Mouse (Mus musculus): ENCODE measurements around the gene Prr5l. TPM values are rescaled to one million over a fixed set of nuclear protein-coding genes. Genes with fewer than 3 reads are reported as not detected.

Gene Prr5l
- polyA plus RNA-seq, 1 experiment from 2014 or later, result 16.5 TPM

DNA sequence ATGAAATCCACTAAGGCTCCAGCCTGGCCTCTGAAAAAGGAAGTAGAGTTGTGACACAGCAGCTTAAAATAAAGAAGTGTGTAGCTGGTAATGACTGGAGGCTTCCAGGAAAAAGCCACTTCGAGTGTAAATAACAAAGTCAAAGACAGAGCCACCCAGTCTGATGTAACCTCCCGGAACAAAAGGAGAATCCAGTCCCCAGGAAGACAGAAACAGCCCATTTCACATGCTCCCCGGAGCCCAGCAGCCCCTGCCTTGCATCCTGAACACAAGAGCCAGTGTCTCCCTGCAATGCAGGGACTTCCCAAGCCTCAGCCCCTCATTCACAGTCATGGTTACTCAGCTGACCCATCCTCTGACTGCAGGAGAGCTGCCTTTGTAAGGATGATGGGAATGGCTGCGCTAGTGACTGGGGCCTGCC is 101.5 kb downstream of the Prr5l start:
- Histone ChIP-seq H3K27ac (no peak overlapping the region), H3K9ac (no peak overlapping the region), H3K36me3 (no peaks in the 10 kb centered on the region), H3K27me3 (replicated peaks) (no peaks in the 10 kb centered on the region), H3K4me1 (replicated peaks) (no peaks in the 10 kb centered on the region), H3K4me3 (replicated peaks) (no peak overlapping the region), H3K4me2 (replicated peaks) (no peak overlapping the region), H3K9me3 (no peaks in the 10 kb centered on the region)
- WGBS, result 73% methylated on average over 4 of the region's 4 CpGs
- ATAC-seq, result no peak

DNA sequence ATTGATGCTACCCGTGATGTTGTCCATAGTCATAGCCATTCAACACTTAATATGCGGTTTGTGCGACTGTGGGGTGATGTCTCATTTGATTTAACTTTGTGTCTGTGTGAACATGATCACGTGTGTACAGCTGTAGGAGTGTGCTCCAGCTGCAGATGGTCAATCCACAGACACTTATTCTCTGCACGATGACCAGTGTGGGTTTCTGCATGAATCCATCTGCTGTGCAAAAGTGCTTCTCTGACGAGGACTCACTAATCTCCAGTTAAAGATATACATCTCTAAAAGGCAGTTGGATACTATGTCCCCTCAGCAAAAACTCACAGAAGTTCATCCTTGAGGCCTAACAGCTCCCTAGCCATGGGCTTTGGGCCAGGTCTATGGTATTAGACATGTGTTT is 104.7 kb downstream of the Prr5l start:
- Histone ChIP-seq H3K36me3 (no peaks in the 10 kb centered on the region), H3K9me3 (no peaks in the 10 kb centered on the region), H3K9ac (no peak overlapping the region), H3K27me3 (replicated peaks) (no peaks in the 10 kb centered on the region), H3K27ac (no peak overlapping the region), H3K4me1 (replicated peaks) (no peaks in the 10 kb centered on the region), H3K4me3 (replicated peaks) (no peak overlapping the region), H3K4me2 (replicated peaks) (no peak overlapping the region)
- 85% methylated on average over 6 of the region's 6 CpGs for WGBS
- no peak for ATAC-seq

DNA sequence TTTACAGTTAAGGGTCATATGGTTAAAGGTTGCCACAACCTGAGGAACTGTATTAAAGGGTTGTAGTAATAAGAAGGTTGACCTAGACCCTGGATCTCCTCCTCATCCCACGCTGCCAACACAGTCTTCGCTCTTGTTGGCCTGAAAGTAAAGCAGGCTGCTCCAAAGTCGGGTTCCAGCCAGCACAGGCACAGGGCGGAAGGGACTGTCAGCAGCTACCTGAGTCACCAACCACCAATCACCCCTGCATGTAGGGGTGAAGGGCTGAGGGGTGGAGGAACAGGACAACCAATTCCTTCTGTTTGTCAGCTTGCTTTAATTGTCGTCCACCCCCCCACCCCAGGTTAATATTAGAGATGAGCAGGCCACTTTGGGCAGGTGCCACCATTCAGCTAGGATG is 119.3 kb downstream of the Prr5l start:
- ATAC-seq, result no peak
- Histone ChIP-seq H3K27me3 (replicated peaks) (no peaks in the 10 kb centered on the region), H3K4me1 (replicated peaks) (0 out of 2 replicates have a peak, but pooled peaks cover 5% of the 10 kb centered on the region), H3K4me3 (replicated peaks) (no peak overlapping the region), H3K9ac (no peak overlapping the region), H3K4me2 (replicated peaks) (no peak overlapping the region), H3K27ac (no peak overlapping the region), H3K9me3 (no peaks in the 10 kb centered on the region), H3K36me3 (no peaks in the 10 kb centered on the region)
- WGBS, result 85% methylated on average over 5 of the region's 5 CpGs

DNA sequence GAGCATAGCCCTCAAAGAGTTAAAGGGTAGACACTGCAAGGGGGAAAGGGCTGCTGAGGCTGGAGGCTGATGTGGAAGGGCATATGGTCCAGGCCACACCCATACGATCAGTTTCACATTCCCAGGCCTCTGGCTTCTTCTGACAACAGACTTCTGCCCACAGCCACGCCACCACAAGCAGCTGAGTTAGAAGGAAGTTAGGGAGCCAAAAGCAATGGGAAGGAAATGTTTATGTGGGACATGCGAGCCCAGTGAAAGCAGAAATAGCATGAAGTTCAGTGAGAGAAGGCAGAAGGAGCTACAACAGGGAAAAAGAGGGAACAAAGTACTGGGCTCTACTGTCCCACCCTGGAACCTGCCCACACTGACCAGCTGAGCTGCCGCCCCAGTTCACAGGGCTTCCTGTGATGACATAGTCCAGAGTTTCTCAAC is 119.9 kb downstream of the Prr5l start:
- H3K9me3 ChIP-seq, result no peaks in the 10 kb centered on the region
- 0 out of 2 replicates have a peak, but pooled peaks cover 5% of the 10 kb centered on the region for H3K4me1 ChIP-seq (replicated peaks)
- H3K4me3 ChIP-seq (replicated peaks), result no peak overlapping the region
- no peaks in the 10 kb centered on the region for H3K27me3 ChIP-seq (replicated peaks)
- H3K9ac ChIP-seq, result no peak overlapping the region
- no peak overlapping the region for H3K4me2 ChIP-seq (replicated peaks)
- ATAC-seq, result peak; percentile 60; the same call in 1 of the 2 replicates
- WGBS, result 37% methylated on average over 4 of the region's 4 CpGs
- no peaks in the 10 kb centered on the region for H3K36me3 ChIP-seq
- H3K27ac ChIP-seq, result no peak overlapping the region

DNA sequence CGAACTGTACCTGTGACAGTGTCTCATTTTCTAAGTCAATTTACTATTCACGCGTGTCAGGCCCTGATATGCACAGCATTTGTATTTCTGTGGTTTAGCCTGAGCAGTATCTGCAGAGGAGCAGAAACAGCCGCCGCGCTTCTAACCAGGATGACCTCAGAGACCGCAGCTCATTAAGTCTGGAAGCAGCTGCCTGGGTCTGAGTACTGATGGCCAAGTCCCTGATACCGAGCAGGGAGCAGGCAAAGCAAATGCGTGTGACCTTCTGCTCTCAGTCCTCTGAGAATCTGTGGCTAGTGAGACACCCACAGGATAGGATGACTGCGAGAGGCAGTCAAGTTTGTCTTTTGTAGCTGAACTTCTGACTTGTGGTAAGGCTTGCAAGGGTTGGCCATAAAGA is 120.4 kb downstream of the Prr5l start:
- H3K9me3 ChIP-seq, result no peaks in the 10 kb centered on the region
- 67% methylated on average over 10 of the region's 10 CpGs for WGBS
- H3K36me3 ChIP-seq, result no peaks in the 10 kb centered on the region
- no peaks in the 10 kb centered on the region for H3K27me3 ChIP-seq (replicated peaks)
- H3K4me1 ChIP-seq (replicated peaks), result 0 out of 2 replicates have a peak, but pooled peaks cover 5% of the 10 kb centered on the region
- no peak overlapping the region for H3K27ac ChIP-seq
- H3K4me2 ChIP-seq (replicated peaks), result no peak overlapping the region
- no peak overlapping the region for H3K4me3 ChIP-seq (replicated peaks)
- no peak for ATAC-seq
- no peak overlapping the region for H3K9ac ChIP-seq

DNA sequence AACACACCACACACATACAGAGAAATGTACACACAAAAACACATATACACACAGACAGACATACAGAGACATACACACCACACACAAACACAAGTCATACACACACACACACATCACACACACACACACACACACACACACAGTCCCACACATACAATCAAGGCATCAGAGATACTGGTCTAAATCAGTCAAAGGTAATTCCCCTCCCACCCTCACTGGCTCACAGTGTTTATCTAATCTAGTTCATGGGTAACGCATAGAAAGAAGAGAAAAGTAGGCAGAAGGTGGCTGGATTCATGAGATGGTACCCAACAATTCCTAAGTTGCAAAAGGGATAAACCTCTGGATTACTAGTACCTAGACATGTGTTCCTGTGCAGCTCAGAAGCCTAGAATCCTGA is 120.9 kb downstream of the Prr5l start:
- Histone ChIP-seq H3K4me2 (replicated peaks) (no peak overlapping the region), H3K27me3 (replicated peaks) (no peaks in the 10 kb centered on the region), H3K4me1 (replicated peaks) (0 out of 2 replicates have a peak, but pooled peaks cover 5% of the 10 kb centered on the region), H3K9ac (no peak overlapping the region), H3K36me3 (no peaks in the 10 kb centered on the region), H3K4me3 (replicated peaks) (no peak overlapping the region), H3K27ac (no peak overlapping the region), H3K9me3 (no peaks in the 10 kb centered on the region)
- 55% methylated on average over 1 of the region's 1 CpGs for WGBS
- no peak for ATAC-seq

DNA sequence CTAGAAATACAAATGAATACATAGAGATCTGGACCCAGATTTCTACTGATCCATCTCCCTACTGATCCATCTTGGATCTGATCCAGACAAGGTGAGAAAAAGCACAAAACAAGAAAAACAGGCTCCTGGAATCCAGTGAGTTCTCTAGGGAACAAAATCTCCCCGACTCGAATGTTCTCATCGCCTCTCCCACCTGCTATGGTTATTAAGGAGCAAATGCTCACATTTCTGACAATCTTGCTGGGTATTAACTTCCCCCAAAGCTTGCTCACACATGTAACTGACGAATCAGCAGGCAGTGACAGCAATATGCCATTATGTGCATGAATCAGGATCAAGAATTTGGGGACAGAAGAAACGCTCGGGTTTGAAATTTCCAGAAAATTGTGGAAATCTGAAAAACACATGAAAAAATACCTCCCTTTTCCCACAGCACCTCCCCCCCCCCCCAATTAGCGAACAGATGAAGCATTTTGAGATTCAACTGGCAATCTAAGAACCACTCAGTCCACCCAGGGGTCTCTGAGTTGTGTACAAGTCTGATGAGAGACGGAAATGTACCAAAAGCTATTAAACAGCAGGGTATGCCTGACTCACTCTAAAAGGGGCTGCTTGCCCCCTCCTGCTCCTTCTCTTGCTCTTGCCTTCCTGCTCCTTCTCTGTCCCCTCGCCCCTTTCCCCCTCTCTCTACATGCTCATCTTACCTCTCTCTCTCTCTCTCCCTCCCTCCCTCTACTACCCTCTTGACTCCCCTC is 123.1 kb downstream of the Prr5l start:
- Histone ChIP-seq H3K36me3 (no peaks in the 10 kb centered on the region), H3K9me3 (no peaks in the 10 kb centered on the region), H3K9ac (no peak overlapping the region), H3K4me1 (replicated peaks) (0 out of 2 replicates have a peak, but pooled peaks cover 9% of the 10 kb centered on the region), H3K4me2 (replicated peaks) (no peak overlapping the region), H3K27ac (no peak overlapping the region), H3K27me3 (replicated peaks) (no peaks in the 10 kb centered on the region), H3K4me3 (replicated peaks) (no peak overlapping the region)
- 81% methylated on average over 9 of the region's 9 CpGs for WGBS
- no peak for ATAC-seq

DNA sequence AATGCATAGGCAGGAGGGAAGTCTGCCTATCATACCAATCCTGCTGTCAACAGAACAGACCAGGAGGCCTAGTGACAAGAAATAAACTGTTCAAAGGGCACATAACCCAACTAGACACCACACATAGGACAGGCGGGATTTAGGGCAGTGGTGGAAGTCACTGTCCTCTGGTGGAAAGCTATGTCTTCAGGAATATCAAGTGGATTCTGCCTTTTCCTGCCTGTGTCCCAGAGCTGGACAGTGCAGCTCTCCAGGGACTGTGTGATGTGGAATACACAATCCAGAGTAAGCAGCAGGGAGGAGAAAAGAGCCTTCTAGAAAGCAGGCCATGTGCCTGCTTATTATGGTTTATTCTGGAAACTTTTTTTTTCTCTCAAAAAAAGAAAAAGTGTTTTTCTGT is 125.0 kb downstream of the Prr5l start:
- ATAC-seq, result no peak
- Histone ChIP-seq H3K4me2 (replicated peaks) (no peak overlapping the region), H3K36me3 (no peaks in the 10 kb centered on the region)

DNA sequence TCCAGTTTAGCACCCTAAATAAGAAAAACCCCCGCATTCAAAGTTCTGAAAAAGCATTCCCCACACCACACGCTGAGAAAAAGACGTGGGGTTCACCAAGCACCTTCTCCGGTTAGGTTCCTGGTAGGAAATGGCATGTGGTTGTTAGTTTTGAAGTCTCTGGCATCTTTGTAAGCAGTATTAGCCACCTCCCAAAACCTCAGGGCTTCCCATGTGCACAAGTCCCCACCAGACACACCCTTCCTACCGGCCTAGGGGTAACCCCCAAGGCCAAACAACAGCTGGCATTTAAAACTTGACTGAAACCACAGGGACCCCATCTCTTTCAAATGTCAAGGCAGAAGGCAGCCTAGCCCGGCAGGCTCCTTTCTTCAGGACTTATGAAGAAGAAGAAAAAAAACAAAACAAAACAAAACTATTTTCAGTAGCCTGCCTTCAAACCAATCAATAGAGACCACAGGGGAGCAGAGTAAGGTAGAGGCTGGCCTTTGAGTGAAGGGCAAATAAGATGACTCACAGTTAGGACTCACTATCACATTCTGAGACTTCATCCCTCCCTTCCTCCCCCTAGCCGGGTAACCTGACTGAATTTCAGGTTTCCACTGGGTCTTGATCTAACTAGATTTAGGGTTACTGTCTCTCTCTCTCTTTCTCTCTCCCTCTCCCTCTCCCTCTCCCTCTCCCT is 126.6 kb downstream of the Prr5l start:
- no peak for ATAC-seq
- Histone ChIP-seq H3K4me1 (replicated peaks) (0 out of 2 replicates have a peak, but pooled peaks cover 3% of the 10 kb centered on the region), H3K27me3 (replicated peaks) (no peaks in the 10 kb centered on the region), H3K9ac (no peak overlapping the region), H3K9me3 (no peaks in the 10 kb centered on the region), H3K36me3 (no peaks in the 10 kb centered on the region), H3K4me2 (replicated peaks) (no peak overlapping the region), H3K4me3 (replicated peaks) (no peak overlapping the region), H3K27ac (no peak overlapping the region)
- WGBS, result 48% methylated on average over 7 of the region's 7 CpGs

More for the DNA sequence above, 125.0 kb downstream of the Prr5l start:
- Histone ChIP-seq H3K4me3 (replicated peaks) (no peak overlapping the region), H3K27ac (no peak overlapping the region), H3K27me3 (replicated peaks) (no peaks in the 10 kb centered on the region), H3K9ac (no peak overlapping the region), H3K4me1 (replicated peaks) (0 out of 2 replicates have a peak, but pooled peaks cover 8% of the 10 kb centered on the region), H3K9me3 (no peaks in the 10 kb centered on the region)
- 83% methylated on average over 1 of the region's 1 CpGs for WGBS

DNA sequence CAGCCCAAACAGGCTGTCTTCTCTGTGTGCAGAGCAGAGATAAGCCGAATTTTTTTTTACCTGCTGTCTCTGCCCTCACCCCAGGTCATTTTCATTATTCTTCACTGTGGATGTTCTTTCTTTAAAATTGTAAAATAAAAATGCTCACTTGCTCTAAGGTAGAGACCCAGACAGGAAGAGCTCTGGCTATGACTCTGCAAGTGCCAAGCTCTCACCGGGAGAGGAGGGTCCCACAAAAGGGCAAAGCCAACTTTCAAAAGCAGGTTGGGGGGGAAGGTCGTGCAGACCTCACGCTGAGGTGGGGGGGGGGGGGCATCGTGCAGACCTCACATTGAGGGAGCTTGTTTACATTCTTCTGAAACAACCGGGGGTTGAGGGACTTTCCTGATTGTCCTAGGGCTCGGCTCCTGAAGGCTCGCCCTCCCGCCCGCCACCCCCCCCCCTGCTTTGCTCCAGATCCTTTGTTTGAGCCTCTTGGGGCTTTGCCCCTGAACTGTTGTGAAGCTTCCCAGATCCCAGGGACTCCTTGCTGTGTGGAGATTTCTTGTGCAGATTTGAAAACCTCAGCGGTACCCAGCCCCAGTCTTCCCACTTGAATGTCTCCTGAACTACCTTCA is 127.8 kb downstream of the Prr5l start:
- Histone ChIP-seq H3K27me3 (replicated peaks) (no peaks in the 10 kb centered on the region), H3K36me3 (no peaks in the 10 kb centered on the region), H3K9me3 (no peaks in the 10 kb centered on the region), H3K4me2 (replicated peaks) (peak overlapping the region; percentile 11; the same call in 1 of the 2 replicates), H3K4me3 (replicated peaks) (no peak overlapping the region), H3K4me1 (replicated peaks) (0 out of 2 replicates have a peak, but pooled peaks cover 3% of the 10 kb centered on the region), H3K27ac (no peak overlapping the region), H3K9ac (no peak overlapping the region)
- 10% methylated on average over 11 of the region's 11 CpGs for WGBS
- ATAC-seq, result no peak

DNA sequence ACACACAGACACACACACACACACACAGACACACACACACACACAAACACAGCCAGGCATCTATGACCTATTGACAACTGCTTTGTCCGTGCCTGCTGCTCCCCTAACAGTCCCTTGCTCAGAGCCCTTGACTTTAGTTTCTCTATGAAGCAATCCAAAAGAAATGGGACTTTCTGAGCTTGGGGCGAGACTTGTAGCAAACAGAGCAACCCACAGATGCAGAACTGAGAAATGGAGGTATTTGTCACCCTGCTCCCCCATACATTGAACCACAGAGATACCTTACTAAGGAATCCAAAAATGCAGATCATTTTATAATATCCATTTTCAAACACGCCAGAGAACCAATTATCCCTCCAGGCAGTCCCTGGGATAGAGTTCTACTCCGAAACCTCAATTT is 128.4 kb downstream of the Prr5l start:
- Histone ChIP-seq H3K27me3 (replicated peaks) (no peaks in the 10 kb centered on the region), H3K36me3 (no peaks in the 10 kb centered on the region), H3K27ac (no peak overlapping the region), H3K9ac (no peak overlapping the region), H3K4me3 (replicated peaks) (no peak overlapping the region), H3K4me2 (replicated peaks) (no peak overlapping the region), H3K9me3 (no peaks in the 10 kb centered on the region), H3K4me1 (replicated peaks) (0 out of 2 replicates have a peak, but pooled peaks cover 3% of the 10 kb centered on the region)
- WGBS, result 70% methylated on average over 4 of the region's 4 CpGs
- no peak for ATAC-seq

DNA sequence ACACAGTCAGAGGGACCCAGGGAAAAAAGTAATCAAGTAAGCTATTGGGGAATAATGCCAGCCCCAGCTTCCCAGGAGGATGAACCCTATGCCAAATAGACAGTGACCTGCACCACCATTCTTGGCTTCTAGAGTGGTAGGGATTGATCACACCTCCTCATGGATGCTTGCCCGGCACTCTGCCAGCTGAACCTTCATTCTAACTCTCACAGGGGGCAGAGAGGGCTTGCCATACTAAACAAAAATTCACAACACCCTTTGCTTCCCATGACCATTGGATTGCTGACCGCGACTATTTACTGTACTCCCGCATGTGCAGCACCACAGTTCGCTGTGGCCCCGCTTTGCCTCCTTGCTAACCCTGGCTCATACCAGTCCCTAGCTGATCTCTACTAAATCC is 129.8 kb downstream of the Prr5l start:
- H3K4me1 ChIP-seq (replicated peaks), result 0 out of 2 replicates have a peak, but pooled peaks cover 3% of the 10 kb centered on the region
- H3K27me3 ChIP-seq (replicated peaks), result no peaks in the 10 kb centered on the region
- no peaks in the 10 kb centered on the region for H3K36me3 ChIP-seq
- H3K27ac ChIP-seq, result no peak overlapping the region
- H3K4me2 ChIP-seq (replicated peaks), result no peak overlapping the region
- H3K9ac ChIP-seq, result no peak overlapping the region
- ATAC-seq, result no peak
- no peaks in the 10 kb centered on the region for H3K9me3 ChIP-seq
- WGBS, result 92% methylated on average over 6 of the region's 6 CpGs
- no peak overlapping the region for H3K4me3 ChIP-seq (replicated peaks)

All from intestine, embryonic 15.5 days (tissue).